Mouse (Mus musculus) MEL (cell line): ENCODE results near the gene Smap2. TPM values are rescaled to one million over a fixed set of nuclear protein-coding genes. Genes with fewer than 3 reads are reported as not detected.
A peak's percentile ranks its signal among the peaks of the same experiment; 100 is the strongest.

Source experiments
- DNase-seq: peaks from one replicate; pipeline ENCODE4 v3.0.0; 2011; ENCODE audit warnings: low read depth, low spot score
- H3K27ac ChIP-seq: 2 replicates; pipeline ENCODE4 v1.5.1; 2012; ENCODE audit warnings: low read depth, mild to moderate bottlenecking, control low read depth, low read length, moderate library complexity; ENCODE audit not compliant: control insufficient read depth
- H3K27me3 ChIP-seq, 2 experiments: fragments of 150-350 bp in 1 of 2; sonication (generic) in 1 of 2; 2 replicates each; pipeline ENCODE4 v1.6.1; 2012; ENCODE audit warnings: low read length in 2 of 2, mild to moderate bottlenecking in 2 of 2, improper control_type of control experiment in 1 of 2, moderate library complexity in 1 of 2; ENCODE audit not compliant: insufficient read depth in 2 of 2, control insufficient read depth in 1 of 2
- H3K36me3 ChIP-seq, 2 experiments: 2 replicates each; pipeline ENCODE4 v1.6.1; 2012 to 2014; ENCODE audit warnings: low read length in 2 of 2, improper control_type of control experiment in 1 of 2, inconsistent platforms in 1 of 2, mild to moderate bottlenecking in 1 of 2; ENCODE audit not compliant: insufficient read depth in 2 of 2, control insufficient read depth in 1 of 2
- H3K4me1 ChIP-seq, 2 experiments: fragments of 150-350 bp in 1 of 2; sonication (generic) in 1 of 2; 2 replicates each; pipeline ENCODE4 v1.6.1; 2012; ENCODE audit warnings: low read length in 2 of 2, improper control_type of control experiment in 1 of 2, mild to moderate bottlenecking in 1 of 2; ENCODE audit not compliant: insufficient read depth in 2 of 2, control insufficient read depth in 1 of 2
- H3K4me3 ChIP-seq, 2 experiments: fragments of 150-350 bp in 1 of 2; sonication (generic) in 1 of 2; 2 replicates each; pipeline ENCODE4 v1.5.1; 2012; ENCODE audit warnings: low read depth in 2 of 2, low read length in 2 of 2, mild to moderate bottlenecking in 2 of 2, moderate library complexity in 2 of 2, control low read depth in 1 of 2, improper control_type of control experiment in 1 of 2; ENCODE audit not compliant: control insufficient read depth in 1 of 2, insufficient read depth in 1 of 2
- H3K79me2 ChIP-seq: 2 replicates; pipeline ENCODE4 v1.6.1; 2012; ENCODE audit warnings: mild to moderate bottlenecking, low read length, moderate library complexity; ENCODE audit not compliant: control insufficient read depth, poor library complexity, insufficient read depth
- H3K9ac ChIP-seq: 2 replicates; pipeline ENCODE4 v1.6.1; 2012; ENCODE audit warnings: low read depth, mild to moderate bottlenecking, control low read depth, low read length, moderate library complexity; ENCODE audit not compliant: control insufficient read depth, poor library complexity, severe bottlenecking
- H3K9me3 ChIP-seq: fragments of 150-350 bp; sonication (generic); replicated peaks from 2 replicates; pipeline ENCODE4 v1.6.1; 2012; ENCODE audit warnings: mild to moderate bottlenecking, low read length, improper control_type of control experiment, moderate library complexity; ENCODE audit not compliant: insufficient read depth
- BHLHE40 ChIP-seq: IDR thresholded peaks from 2 replicates; pipeline ENCODE4 v1.6.1; 2012; ENCODE audit warnings: low read depth, mild to moderate bottlenecking, inconsistent platforms, low read length, improper control_type of control experiment, borderline replicate concordance
- CTCF ChIP-seq, 3 experiments: IDR thresholded peaks in 2 of 3; conservative IDR thresholded peaks in 1 of 3; 2 replicates each; pipeline ENCODE4 v1.5.1; 2011 to 2012; ENCODE audit warnings: low read length in 3 of 3, low read depth in 2 of 3, mild to moderate bottlenecking in 2 of 3, improper control_type of control experiment in 1 of 3, inconsistent platforms in 1 of 3, mixed read lengths in 1 of 3, moderate library complexity in 1 of 3; ENCODE audit not compliant: control insufficient read depth in 1 of 3, insufficient read depth in 1 of 3, poor library complexity in 1 of 3, severe bottlenecking in 1 of 3
- E2F4 ChIP-seq: IDR thresholded peaks from 2 replicates; pipeline ENCODE4 v1.6.1; 2011; ENCODE audit warnings: low read depth, low read length, improper control_type of control experiment, borderline replicate concordance
- ETS1 ChIP-seq: IDR thresholded peaks from 2 replicates; pipeline ENCODE4 v1.6.1; 2012; ENCODE audit warnings: low read depth, mild to moderate bottlenecking, inconsistent platforms, low read length, improper control_type of control experiment, moderate library complexity
- HCFC1 ChIP-seq: IDR thresholded peaks from 2 replicates; pipeline ENCODE4 v1.6.1; 2012; ENCODE audit warnings: low read depth, mild to moderate bottlenecking, inconsistent platforms, low read length, improper control_type of control experiment, moderate library complexity
- KAT2A ChIP-seq: conservative IDR thresholded peaks from 2 replicates; pipeline ENCODE4 v1.6.1; 2012; ENCODE audit warnings: low read depth, low read length, improper control_type of control experiment, inconsistent platforms
- MAFK ChIP-seq: IDR thresholded peaks from 2 replicates; pipeline ENCODE4 v1.6.1; 2011; ENCODE audit warnings: low read depth, mild to moderate bottlenecking, low read length, improper control_type of control experiment, borderline replicate concordance
- MAX ChIP-seq: IDR thresholded peaks from 2 replicates; pipeline ENCODE4 v1.6.1; 2011; ENCODE audit warnings: low read length, improper control_type of control experiment
- MAZ ChIP-seq: IDR thresholded peaks from 2 replicates; pipeline ENCODE4 v1.6.1; 2012; ENCODE audit warnings: low read depth, mild to moderate bottlenecking, inconsistent platforms, low read length, improper control_type of control experiment
- MEF2A ChIP-seq: IDR thresholded peaks from 2 replicates; pipeline ENCODE4 v1.6.1; 2014; ENCODE audit warnings: low read depth, mild to moderate bottlenecking, inconsistent platforms, low read length, improper control_type of control experiment; ENCODE audit not compliant: poor library complexity, insufficient replicate concordance, severe bottlenecking; ENCODE audit errors: extremely low read depth
- MXI1 ChIP-seq: IDR thresholded peaks from 2 replicates; pipeline ENCODE4 v1.6.1; 2011; ENCODE audit warnings: mild to moderate bottlenecking, low read depth, low read length, improper control_type of control experiment
- NELFE ChIP-seq: IDR thresholded peaks from 2 replicates; pipeline ENCODE4 v1.6.1; 2011; ENCODE audit warnings: low read depth, low read length, improper control_type of control experiment
- POLR2A ChIP-seq, 2 experiments: IDR thresholded peaks; 2 replicates each; pipeline ENCODE4 v1.6.1; 2011 to 2012; ENCODE audit warnings: low read length in 2 of 2, mild to moderate bottlenecking in 2 of 2, control low read depth in 1 of 2, improper control_type of control experiment in 1 of 2, low read depth in 1 of 2, moderate library complexity in 1 of 2; ENCODE audit not compliant: control insufficient read depth in 1 of 2, insufficient read depth in 1 of 2, poor library complexity in 1 of 2
- POLR2AphosphoS5 ChIP-seq: IDR thresholded peaks from 2 replicates; pipeline ENCODE4 v1.6.1; 2012; ENCODE audit warnings: low read depth, borderline replicate concordance, mild to moderate bottlenecking, inconsistent platforms, low read length, moderate library complexity, mixed read lengths
- RAD21 ChIP-seq: IDR thresholded peaks from 2 replicates; pipeline ENCODE4 v1.6.1; 2011; ENCODE audit warnings: mild to moderate bottlenecking, low read depth, low read length, improper control_type of control experiment
- RCOR1 ChIP-seq: IDR thresholded peaks from 2 replicates; pipeline ENCODE4 v1.6.1; 2012; ENCODE audit warnings: low read depth, mild to moderate bottlenecking, inconsistent platforms, low read length, improper control_type of control experiment
- SMC3 ChIP-seq: IDR thresholded peaks from 2 replicates; pipeline ENCODE4 v1.6.1; 2011; ENCODE audit warnings: low read depth, low read length, improper control_type of control experiment
- TCF12 ChIP-seq: IDR thresholded peaks from 2 replicates; pipeline ENCODE4 v1.6.1; 2014; ENCODE audit warnings: low read depth, mild to moderate bottlenecking, inconsistent platforms, low read length, improper control_type of control experiment, moderate library complexity
- UBTF ChIP-seq: IDR thresholded peaks from 2 replicates; pipeline ENCODE4 v1.6.1; 2012; ENCODE audit warnings: low read depth, mild to moderate bottlenecking, inconsistent platforms, low read length, improper control_type of control experiment, moderate library complexity, borderline replicate concordance; ENCODE audit not compliant: insufficient read depth
- USF1 ChIP-seq: IDR thresholded peaks from 2 replicates; pipeline ENCODE4 v1.6.1; 2014; ENCODE audit warnings: low read depth, mild to moderate bottlenecking, inconsistent platforms, low read length, improper control_type of control experiment, moderate library complexity
- USF2 ChIP-seq, 2 experiments: IDR thresholded peaks; 2 replicates each; pipeline ENCODE4 v1.6.1; 2011 to 2012; ENCODE audit warnings: improper control_type of control experiment in 2 of 2, low read length in 2 of 2, borderline replicate concordance in 1 of 2, inconsistent platforms in 1 of 2, low read depth in 1 of 2, mild to moderate bottlenecking in 1 of 2; ENCODE audit not compliant: insufficient read depth in 1 of 2
- ZC3H11A ChIP-seq: IDR thresholded peaks from 2 replicates; pipeline ENCODE4 v1.6.1; 2012; ENCODE audit warnings: low read depth, mild to moderate bottlenecking, inconsistent platforms, low read length, improper control_type of control experiment
- ZKSCAN1 ChIP-seq: IDR thresholded peaks from 2 replicates; pipeline ENCODE4 v1.6.1; 2012; ENCODE audit warnings: low read depth, mild to moderate bottlenecking, inconsistent platforms, low read length, improper control_type of control experiment, moderate library complexity
- ZNF384 ChIP-seq: IDR thresholded peaks from 2 replicates; pipeline ENCODE4 v1.6.1; 2012; ENCODE audit warnings: low read depth, mild to moderate bottlenecking, inconsistent platforms, low read length, improper control_type of control experiment
- polyA plus RNA-seq, 2 experiments: library from polyadenylated mRNA; stranded (reverse) in 1 of 2; unstranded in 1 of 2; fragments of >175 nt in 1 of 2; fragments of >200 nt in 1 of 2; gene quantifications; 2 replicates each; pipeline versions ENCODE4 v1.2.1 to v1.2.4; 2012; ENCODE audit warnings: low replicate concordance in 2 of 2, low read depth in 1 of 2; ENCODE audit not compliant: insufficient read length in 2 of 2, insufficient read depth in 1 of 2, missing spikeins in 1 of 2
- total RNA-seq: library from RNA; depleted of rRNA; stranded (reverse); fragments of 300-350 nt; gene quantifications from 2 replicates; pipeline ENCODE4 v1.2.3, GENCODE M21; 2012

Gene Smap2
- total and polyA plus RNA-seq, 3 experiments = 36.5 to 118 (median 83.5) TPM

- no peaks in the 10 kb centered on the region for H3K9me3 ChIP-seq
- TF ChIP-seq POLR2AphosphoS5 (no peak), E2F4 (no peak), USF1 (no peak), MAZ (no peak), BHLHE40 (no peak), UBTF (no peak), TCF12 (no peak), RCOR1 (no peak), SMC3 (no peak), ETS1 (no peak)
- H3K36me3 ChIP-seq = no peaks in the 10 kb centered on the region; a peak in 1 of 4 replicates
- no peak for DNase-seq
- H3K4me1 ChIP-seq = no peaks in the 10 kb centered on the region; a peak in 1 of 4 replicates
- H3K27ac ChIP-seq = no peak overlapping the region
- no peaks in the 10 kb centered on the region for H3K79me2 ChIP-seq
- H3K4me3 ChIP-seq = no peak overlapping the region
- no peak overlapping the region for H3K9ac ChIP-seq
- no peaks in the 10 kb centered on the region for H3K27me3 ChIP-seq
Observed at GRCm38 (mm10) chr4:120930736-120931135, 86.3 kb downstream of the Smap2 start.

GRCm38 (mm10) chr4:120928686-120929085 lies 88.4 kb downstream of the Smap2 start:
- Histone ChIP-seq H3K4me1 (no peaks in the 10 kb centered on the region; a peak in 1 of 4 replicates), H3K4me3 (no peak overlapping the region), H3K9me3 (no peaks in the 10 kb centered on the region), H3K79me2 (peaks cover 7% of the 10 kb centered on the region), H3K36me3 (no peaks in the 10 kb centered on the region), H3K27ac (no peak overlapping the region), H3K27me3 (no peaks in the 10 kb centered on the region), H3K9ac (no peak overlapping the region)
- TF ChIP-seq MAX (no peak), CTCF (IDR thresholded peaks at IDR 0.05 in 2 of 3, conservative IDR thresholded peaks at IDR 0.05 in 1 of 3; ENCODE audit: control insufficient read depth in 1 of 3, insufficient read depth in 1 of 3, low read depth in 2 of 3, low read length in 3 of 3, poor library complexity in 1 of 3, severe bottlenecking in 1 of 3) (peak in 1 of 3 experiments; percentile 20; a peak in 1 of 6 replicates), NELFE (no peak), SMC3 (peak; percentile 28)
- no peak for DNase-seq

GRCm38 (mm10) chr4:120925386-120925785 lies 91.7 kb downstream of the Smap2 start:
- DNase-seq = peak; percentile 80

More at GRCm38 (mm10) chr4:120925386-120925785, 91.7 kb downstream of the Smap2 start:
- TF ChIP-seq SMC3 (peak; percentile 62), KAT2A (no peak), ZKSCAN1 (no peak), MAX (peak; percentile 66; the same call in 1 of the 2 replicates), USF1 (peak; percentile 92), HCFC1 (no peak), USF2 (IDR thresholded peaks at IDR 0.05; ENCODE audit: borderline replicate concordance in 1 of 2, insufficient read depth in 1 of 2, low read depth in 1 of 2, low read length in 2 of 2) (peak in 1 of 2 experiments; percentile 63; a peak in 1 of 4 replicates), POLR2A (IDR thresholded peaks at IDR 0.05; ENCODE audit: control insufficient read depth in 1 of 2, insufficient read depth in 1 of 2, low read depth in 1 of 2, low read length in 2 of 2, poor library complexity in 1 of 2) (no peak), CTCF (IDR thresholded peaks at IDR 0.05 in 2 of 3, conservative IDR thresholded peaks at IDR 0.05 in 1 of 3; ENCODE audit: control insufficient read depth in 1 of 3, insufficient read depth in 1 of 3, low read depth in 2 of 3, low read length in 3 of 3, poor library complexity in 1 of 3, severe bottlenecking in 1 of 3) (peak in 2 of 3 experiments; percentile 36 to 58; a peak in 3 of 6 replicates), E2F4 (no peak), ZNF384 (no peak), MXI1 (peak; percentile 74), ZC3H11A (peak; percentile 36; the same call in 1 of the 2 replicates), MAFK (no peak), RAD21 (peak; percentile 47), MEF2A (no peak)
- Histone ChIP-seq H3K4me1 (no peaks in the 10 kb centered on the region; a peak in 1 of 4 replicates), H3K9ac (peak overlapping the region; percentile 89), H3K36me3 (peaks cover 0 to 7% of the 10 kb centered on the region in 2 experiments; a peak in 2 of 4 replicates), H3K9me3 (no peaks in the 10 kb centered on the region), H3K4me3 (peak overlapping the region; percentile 55 to 94), H3K79me2 (peaks cover 14% of the 10 kb centered on the region), H3K27me3 (no peaks in the 10 kb centered on the region), H3K27ac (peak overlapping the region; percentile 90)
